Mouse (Mus musculus) midbrain, embryonic 12.5 days (tissue): ENCODE data around the gene Nxnl1. TPM values are rescaled to one million over a fixed set of nuclear protein-coding genes. Genes with fewer than 3 reads are reported as not detected.

Source experiments
- ATAC-seq: fragments of 200-750 bp; cut with Nextera tagmentation; 2 replicates; pipeline ENCODE4 v1.8.0; 2017; ENCODE audit warnings: low read depth, moderate TSS enrichment, moderate library complexity; ENCODE audit not compliant: low FRiP score
- H3K27ac ChIP-seq: fragments of 300-500 bp; sonication (generic); replicated peaks from 2 replicates; pipeline ENCODE4 v1.5.1; 2016; ENCODE audit warnings: mild to moderate bottlenecking
- H3K27me3 ChIP-seq: fragments of 300-500 bp; sonication (generic); 2 replicates; pipeline ENCODE4 v1.6.1; 2016; ENCODE audit warnings: mild to moderate bottlenecking
- H3K36me3 ChIP-seq: fragments of 300-500 bp; sonication (generic); 2 replicates; pipeline ENCODE4 v1.6.1; 2016
- H3K4me1 ChIP-seq: fragments of 300-500 bp; sonication (generic); 2 replicates; pipeline ENCODE4 v1.6.1; 2016
- H3K4me2 ChIP-seq: fragments of 300-500 bp; sonication (generic); replicated peaks from 2 replicates; pipeline ENCODE4 v1.6.1; 2016; ENCODE audit warnings: mild to moderate bottlenecking, moderate library complexity
- H3K4me3 ChIP-seq: fragments of 300-500 bp; sonication (generic); 2 replicates; pipeline ENCODE4 v1.5.1; 2016; ENCODE audit warnings: mild to moderate bottlenecking
- H3K9ac ChIP-seq: fragments of 300-500 bp; sonication (generic); replicated peaks from 2 replicates; pipeline ENCODE4 v1.6.1; 2016; ENCODE audit warnings: mild to moderate bottlenecking, moderate library complexity
- H3K9me3 ChIP-seq: fragments of 300-500 bp; sonication (generic); 2 replicates; pipeline ENCODE4 v1.6.1; 2016; ENCODE audit warnings: mild to moderate bottlenecking
- WGBS: fragments of 180-500 bp; shearing (Covaris S2); methylation state at CpG from one replicate; pipeline ENCODE4 v1.1.7; 2016; 5-methylcytosine and 5-hydroxymethylcytosine counted together
- polyA plus RNA-seq: library from polyadenylated mRNA; unstranded; fragments of >200 nt; fragmentation: Nextera tagmentation; extraction: Ambion mirVana; gene quantifications from 2 replicates; pipeline ENCODE4 v1.2.1, GENCODE M21; 2016

The Nxnl1 gene
- polyA plus RNA-seq, 1 experiment from 2014 or later: not detected

DNA sequence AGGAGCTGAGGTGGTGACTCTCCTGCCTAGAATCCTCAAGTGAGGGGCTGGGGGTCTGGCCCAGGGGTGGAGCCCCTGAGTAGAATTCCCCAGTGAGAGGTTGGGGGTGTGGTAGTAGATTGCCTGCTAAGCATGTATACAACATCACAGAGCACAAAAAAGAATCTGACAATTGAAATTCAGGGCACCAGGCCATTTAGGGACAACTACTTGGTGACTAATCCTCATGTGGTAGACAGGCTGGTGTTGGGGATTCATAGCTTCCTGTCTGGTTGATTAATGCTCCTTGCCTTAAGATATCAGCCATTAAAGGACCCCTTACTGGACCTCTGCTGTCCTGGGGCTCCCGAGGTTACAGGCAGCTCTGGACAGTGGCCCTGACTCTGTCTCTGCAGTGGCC is 12.6 kb upstream of the Nxnl1 start:
- no peak overlapping the region for H3K4me2 ChIP-seq
- H3K36me3 ChIP-seq: peaks cover 12% of the 10 kb centered on the region
- H3K27ac ChIP-seq: no peak overlapping the region
- H3K4me1 ChIP-seq: 0 out of 2 replicates have a peak, but pooled peaks cover 6% of the 10 kb centered on the region
- no peak overlapping the region for H3K4me3 ChIP-seq
- H3K9me3 ChIP-seq: no peaks in the 10 kb centered on the region
- H3K27me3 ChIP-seq: no peaks in the 10 kb centered on the region
- no peak overlapping the region for H3K9ac ChIP-seq
- WGBS: 57% methylated on average over 1 of the region's 1 CpGs
- no peak for ATAC-seq

DNA sequence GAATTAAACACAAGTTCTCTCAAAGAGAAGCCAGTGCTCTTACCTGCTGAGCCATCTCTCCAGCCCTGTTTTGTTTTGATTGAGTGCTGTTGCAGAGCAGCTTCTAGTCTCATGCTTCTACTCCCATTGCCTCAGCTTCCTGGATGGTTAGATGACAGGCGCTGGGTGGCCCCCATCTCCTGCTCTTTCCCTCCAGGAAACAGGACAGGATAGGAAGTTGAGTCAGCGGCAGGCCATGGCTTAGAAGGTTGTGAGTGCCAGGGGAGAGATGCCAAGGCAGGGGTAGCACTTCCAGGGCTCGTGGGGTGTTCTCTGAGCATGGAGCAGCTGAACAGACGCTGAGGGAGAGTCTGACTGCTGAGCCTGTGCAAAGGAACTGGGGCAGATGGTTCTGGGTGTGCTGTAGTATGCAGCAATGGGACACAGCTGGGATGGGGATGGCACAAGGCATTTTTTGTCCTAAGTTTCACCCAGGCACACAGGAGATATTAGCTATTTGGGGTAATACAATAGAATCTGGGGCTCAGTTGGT is 11.5 kb upstream of the Nxnl1 start:
- Histone ChIP-seq H3K9me3 (no peaks in the 10 kb centered on the region), H3K9ac (no peak overlapping the region), H3K4me1 (peaks cover 9% of the 10 kb centered on the region), H3K4me2 (no peak overlapping the region), H3K36me3 (peaks cover 10% of the 10 kb centered on the region), H3K4me3 (no peak overlapping the region), H3K27ac (no peak overlapping the region), H3K27me3 (0 out of 2 replicates have a peak, but pooled peaks cover 2% of the 10 kb centered on the region)
- 75% methylated on average over 4 of the region's 4 CpGs for WGBS
- no peak for ATAC-seq

DNA sequence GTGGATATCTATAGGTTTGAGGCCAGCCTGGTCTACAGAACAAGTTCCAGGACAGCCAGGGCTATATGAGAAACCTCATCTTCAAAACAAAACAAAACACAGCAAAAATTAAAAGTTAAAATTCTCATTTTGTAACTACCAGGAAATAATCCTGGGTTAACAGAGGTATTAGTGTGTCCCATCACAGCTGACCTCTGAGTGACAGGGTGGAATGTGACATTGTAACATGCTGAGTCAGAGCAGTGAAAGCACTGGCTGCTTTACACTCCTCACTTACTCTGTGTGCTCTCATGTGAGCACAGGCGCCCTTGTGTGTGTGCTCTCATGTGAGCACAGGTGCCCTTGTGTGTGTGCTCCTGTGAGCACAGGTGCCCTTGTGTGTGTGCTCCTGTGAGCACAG is 8.6 kb upstream of the Nxnl1 start:
- H3K9me3 ChIP-seq: no peaks in the 10 kb centered on the region
- no peak overlapping the region for H3K4me3 ChIP-seq
- peaks cover 24% of the 10 kb centered on the region for H3K4me1 ChIP-seq
- H3K27ac ChIP-seq: no peak overlapping the region
- ATAC-seq: no peak
- WGBS: 68% methylated on average over 1 of the region's 1 CpGs
- no peaks in the 10 kb centered on the region for H3K36me3 ChIP-seq
- 0 out of 2 replicates have a peak, but pooled peaks cover 4% of the 10 kb centered on the region for H3K27me3 ChIP-seq
- H3K4me2 ChIP-seq: no peak overlapping the region
- H3K9ac ChIP-seq: no peak overlapping the region

DNA sequence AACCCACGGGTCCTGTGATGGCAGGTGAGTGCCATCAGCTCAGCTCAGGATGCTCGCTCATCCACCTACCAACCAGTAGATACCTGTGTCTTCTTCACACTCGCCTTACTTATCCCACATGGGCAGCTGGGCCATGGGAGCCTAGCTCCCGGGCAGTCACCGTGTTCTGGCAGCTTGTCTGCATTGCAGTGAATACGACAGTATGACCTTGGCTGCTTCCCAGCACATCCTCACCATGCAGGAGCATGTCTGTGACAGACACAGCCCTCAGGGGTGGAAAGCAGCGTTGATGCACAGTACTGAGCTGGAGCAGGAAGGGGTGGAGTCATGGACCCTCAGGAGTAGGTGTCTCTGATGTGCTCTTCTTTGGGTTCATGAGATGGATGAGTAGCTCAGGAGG is 8.0 kb upstream of the Nxnl1 start:
- Histone ChIP-seq H3K4me3 (no peak overlapping the region), H3K4me1 (peaks cover 25% of the 10 kb centered on the region), H3K4me2 (no peak overlapping the region), H3K36me3 (no peaks in the 10 kb centered on the region), H3K9me3 (no peaks in the 10 kb centered on the region), H3K27me3 (peaks cover 8% of the 10 kb centered on the region; the same call in 1 of the 2 replicates), H3K9ac (no peak overlapping the region), H3K27ac (no peak overlapping the region)
- 81% methylated on average over 7 of the region's 7 CpGs for WGBS
- ATAC-seq: no peak

DNA sequence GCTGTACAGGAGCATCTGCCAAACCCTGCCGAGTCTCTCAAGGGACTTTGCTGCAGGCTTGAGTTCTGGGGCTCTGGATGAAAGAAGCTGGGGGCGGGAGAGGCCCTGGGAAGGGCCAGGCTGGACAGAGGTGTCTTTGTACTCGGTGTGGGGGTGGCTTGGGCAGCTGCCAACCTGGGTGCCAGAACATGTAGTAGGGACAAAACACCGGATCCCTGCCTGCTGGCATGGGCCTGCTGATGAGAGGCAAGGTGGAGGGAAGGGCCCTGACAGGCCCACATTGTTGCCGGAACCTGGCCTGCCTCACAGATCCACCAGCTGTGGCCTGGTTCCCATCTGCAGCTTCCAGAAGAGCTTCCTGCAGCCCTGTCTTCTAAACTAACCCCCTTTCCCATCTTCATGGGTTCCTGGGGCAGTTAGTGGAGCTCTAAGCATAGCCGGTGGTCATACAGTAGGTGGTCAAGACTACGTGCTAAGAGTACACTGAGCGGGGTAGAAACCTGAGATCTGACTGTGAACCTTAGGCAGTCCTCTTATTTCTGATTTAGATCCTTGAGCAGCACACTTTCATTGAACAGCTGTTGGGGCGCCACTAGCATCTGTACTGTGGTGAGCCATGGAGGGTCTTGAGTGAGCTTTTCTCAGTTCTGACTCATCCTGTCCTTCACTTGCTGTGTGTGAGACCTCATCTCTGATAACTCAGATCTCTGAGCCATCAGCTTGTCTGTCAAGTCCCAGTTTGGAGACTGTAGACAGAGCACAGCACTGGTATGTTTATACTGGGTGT is 6.6 kb upstream of the Nxnl1 start:
- Histone ChIP-seq H3K4me2 (no peak overlapping the region), H3K4me1 (peaks cover 34% of the 10 kb centered on the region), H3K9ac (no peak overlapping the region), H3K36me3 (no peaks in the 10 kb centered on the region), H3K27ac (no peak overlapping the region), H3K27me3 (peaks cover 20% of the 10 kb centered on the region), H3K9me3 (no peaks in the 10 kb centered on the region), H3K4me3 (no peak overlapping the region)
- no peak for ATAC-seq
- WGBS: 84% methylated on average over 9 of the region's 9 CpGs

DNA sequence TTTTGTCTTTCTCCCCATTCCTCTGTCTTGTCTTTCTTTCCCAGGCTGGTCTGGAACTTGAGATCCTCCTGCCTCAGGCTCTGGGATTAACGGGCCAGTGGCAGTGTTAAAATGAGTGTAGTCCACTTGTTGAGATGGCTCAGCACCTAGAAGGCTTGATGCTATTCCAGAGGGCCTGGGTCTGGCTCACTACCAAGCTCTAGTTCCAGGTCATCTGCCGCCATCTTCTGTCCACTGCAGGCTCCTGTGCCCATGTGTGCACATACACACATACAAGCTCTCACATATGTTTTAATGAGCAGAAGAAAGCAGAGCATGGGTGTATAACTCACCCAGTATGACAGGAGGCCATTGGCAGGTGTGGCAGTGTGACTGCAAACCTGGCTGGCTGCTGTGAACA is 5.7 kb upstream of the Nxnl1 start:
- Histone ChIP-seq H3K27me3 (peaks cover 29% of the 10 kb centered on the region), H3K9me3 (no peaks in the 10 kb centered on the region), H3K4me3 (no peak overlapping the region), H3K4me2 (no peak overlapping the region), H3K36me3 (no peaks in the 10 kb centered on the region), H3K9ac (no peak overlapping the region), H3K27ac (no peak overlapping the region), H3K4me1 (peaks cover 34% of the 10 kb centered on the region)
- WGBS: 90% methylated on average over 2 of the region's 2 CpGs
- ATAC-seq: no peak

DNA sequence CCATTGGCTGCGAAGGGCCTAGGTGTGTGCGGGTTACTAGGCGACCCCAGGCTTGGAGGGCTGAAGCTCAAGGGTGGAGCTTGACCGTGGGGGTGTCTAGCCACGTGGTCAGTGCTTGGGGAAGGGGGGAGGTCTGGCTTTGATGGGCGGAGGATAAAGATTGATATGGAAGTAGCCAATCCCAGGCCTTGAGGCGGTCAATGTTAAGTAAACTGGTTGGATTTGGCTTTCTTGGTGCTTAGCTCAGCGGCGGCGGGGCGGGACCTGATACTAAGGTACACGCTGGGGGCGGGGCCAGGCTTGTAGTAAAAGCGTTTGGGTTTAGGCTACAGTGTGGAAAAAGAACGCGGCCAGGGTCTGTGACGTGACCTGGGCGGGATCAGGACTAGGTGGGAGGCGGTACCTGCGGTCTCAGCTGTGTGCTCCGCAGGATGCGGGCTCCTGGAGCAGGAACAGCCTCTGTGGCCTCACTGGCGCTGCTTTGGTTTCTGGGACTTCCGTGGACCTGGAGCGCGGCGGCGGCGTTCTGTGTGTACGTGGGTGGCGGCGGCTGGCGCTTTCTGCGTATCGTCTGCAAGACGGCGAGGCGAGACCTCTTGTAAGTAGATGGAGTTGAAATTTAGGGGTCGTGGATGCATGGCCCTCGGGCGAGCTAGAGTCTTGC is 4.0 kb upstream of the Nxnl1 start:
- Histone ChIP-seq H3K27me3 (peaks cover 41% of the 10 kb centered on the region), H3K9me3 (no peaks in the 10 kb centered on the region), H3K4me1 (peaks cover 34% of the 10 kb centered on the region), H3K36me3 (no peaks in the 10 kb centered on the region), H3K4me3 (peak overlapping the region; percentile 66), H3K9ac (peak overlapping the region; percentile 58), H3K4me2 (peak overlapping the region; percentile 67), H3K27ac (peak overlapping the region; percentile 58; the same call in 1 of the 2 replicates)
- 1% methylated on average over 41 of the region's 41 CpGs for WGBS
- ATAC-seq: peak; percentile 85

DNA sequence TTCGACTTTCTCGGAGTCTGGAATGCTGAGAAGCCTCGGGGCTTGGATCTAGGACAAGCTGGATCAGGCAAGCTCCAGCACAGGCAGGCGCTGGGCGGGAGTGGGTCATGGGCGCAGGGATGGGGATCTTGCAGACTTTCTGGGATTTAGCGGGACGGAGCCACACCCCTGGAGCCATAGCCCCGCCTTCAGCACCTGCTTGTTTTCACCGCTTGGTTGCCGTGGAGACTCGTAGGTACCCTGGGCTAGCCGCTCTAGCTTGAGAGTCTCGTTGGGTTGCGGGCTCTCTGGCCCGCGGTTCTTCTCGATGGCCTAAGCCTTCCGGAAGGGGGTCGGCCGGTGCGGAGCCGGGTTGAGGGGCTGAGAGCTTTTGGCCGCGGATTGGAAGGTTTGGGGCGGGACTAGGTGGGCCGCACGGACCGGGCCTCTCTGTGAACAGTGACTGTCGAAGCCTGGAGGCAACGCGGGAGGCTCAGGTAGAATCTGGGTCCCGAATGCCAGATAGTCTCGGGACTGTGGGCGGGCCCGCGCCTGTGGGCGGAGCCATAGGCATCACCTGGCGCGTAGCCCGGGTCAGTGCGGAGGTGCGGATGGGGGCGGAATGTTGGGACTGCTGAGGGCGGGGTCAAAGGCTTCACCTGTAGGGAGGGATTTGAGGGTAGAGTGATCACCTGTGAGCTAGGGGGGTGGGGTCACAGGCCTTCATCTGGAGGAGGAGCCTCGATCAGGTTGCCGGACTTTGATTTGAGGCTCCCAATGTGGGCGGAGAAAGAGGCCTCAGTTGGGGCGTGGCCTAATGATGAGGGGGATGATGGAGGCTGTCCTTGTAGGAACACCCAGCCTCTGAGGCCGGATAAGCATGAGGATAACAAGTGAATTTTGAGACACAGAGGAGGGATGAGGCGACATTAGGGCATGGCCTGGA is 3.2 kb upstream of the Nxnl1 start:
- peak; percentile 81 for ATAC-seq
- H3K36me3 ChIP-seq: no peaks in the 10 kb centered on the region
- peak overlapping the region; percentile 58 for H3K27ac ChIP-seq
- no peaks in the 10 kb centered on the region for H3K9me3 ChIP-seq
- WGBS: under 1% methylated on average over 51 of the region's 51 CpGs
- peaks cover 42% of the 10 kb centered on the region for H3K27me3 ChIP-seq
- peak overlapping the region; percentile 67 for H3K4me2 ChIP-seq
- H3K4me1 ChIP-seq: peaks cover 34% of the 10 kb centered on the region
- H3K4me3 ChIP-seq: peak overlapping the region; percentile 66
- H3K9ac ChIP-seq: peak overlapping the region; percentile 58

DNA sequence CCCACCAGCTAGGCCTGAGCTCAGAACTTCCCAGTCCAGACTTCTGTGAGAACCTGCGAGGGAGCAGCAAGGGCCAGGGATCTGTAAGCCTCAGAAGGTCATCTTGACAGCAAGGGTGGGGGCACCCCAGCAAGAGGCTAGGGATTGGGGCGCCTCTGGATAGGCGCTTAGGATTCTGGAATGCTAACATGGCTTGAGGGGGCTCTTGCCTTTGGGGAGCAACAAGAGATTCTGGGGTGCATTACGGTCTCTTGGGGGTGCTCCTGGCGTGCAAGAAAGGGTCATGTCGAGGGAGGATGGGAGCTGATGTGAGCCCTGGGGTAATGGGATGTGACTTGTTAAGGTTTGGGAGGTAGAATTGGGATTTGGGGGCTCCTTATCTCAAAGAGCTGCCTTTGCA is 2.5 kb upstream of the Nxnl1 start:
- Histone ChIP-seq H3K4me1 (peaks cover 34% of the 10 kb centered on the region), H3K4me3 (peak overlapping the region; percentile 66), H3K27ac (peak overlapping the region; percentile 58), H3K36me3 (no peaks in the 10 kb centered on the region), H3K9ac (no peak overlapping the region; the same call in 1 of the 2 replicates), H3K4me2 (peak overlapping the region; percentile 67), H3K9me3 (peaks cover 5% of the 10 kb centered on the region), H3K27me3 (peaks cover 44% of the 10 kb centered on the region)
- WGBS: 20% methylated on average over 6 of the region's 6 CpGs
- ATAC-seq: no peak

DNA sequence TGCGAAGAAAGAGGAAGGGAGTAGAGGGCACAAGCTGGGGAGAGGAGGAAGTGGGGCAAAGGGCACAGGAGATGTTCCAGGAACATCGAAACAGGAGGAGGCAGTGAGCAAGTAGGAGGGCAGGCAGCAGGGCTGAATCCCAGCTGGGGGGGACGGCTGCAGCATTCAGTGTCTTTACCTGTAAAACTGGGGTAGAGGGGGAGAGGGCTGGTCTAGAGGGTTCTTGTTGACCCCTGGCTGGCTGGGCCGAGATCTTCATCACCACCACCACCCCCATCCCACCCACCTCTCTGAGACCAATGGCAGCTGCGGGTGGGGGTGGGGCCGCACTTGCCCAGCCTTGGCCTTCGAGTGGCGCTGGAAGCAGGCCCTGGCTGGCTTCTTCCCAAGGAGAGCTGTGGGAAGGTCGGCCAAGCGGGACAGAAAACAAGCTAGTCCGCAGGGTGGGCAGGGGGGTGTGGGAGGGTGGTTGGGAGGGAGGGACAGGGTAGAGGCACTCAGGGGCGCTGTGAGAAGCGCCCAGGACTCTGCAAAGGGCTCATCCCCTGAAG is 2.1 kb upstream of the Nxnl1 start, which contains the start of gene Slc27a1:
Slc27a1 (plus strand) TSS at position 496 of the 551 bp plus-strand sequence.
- H3K27ac ChIP-seq: peak within 1 kb of the TSS; percentile 58

DNA sequence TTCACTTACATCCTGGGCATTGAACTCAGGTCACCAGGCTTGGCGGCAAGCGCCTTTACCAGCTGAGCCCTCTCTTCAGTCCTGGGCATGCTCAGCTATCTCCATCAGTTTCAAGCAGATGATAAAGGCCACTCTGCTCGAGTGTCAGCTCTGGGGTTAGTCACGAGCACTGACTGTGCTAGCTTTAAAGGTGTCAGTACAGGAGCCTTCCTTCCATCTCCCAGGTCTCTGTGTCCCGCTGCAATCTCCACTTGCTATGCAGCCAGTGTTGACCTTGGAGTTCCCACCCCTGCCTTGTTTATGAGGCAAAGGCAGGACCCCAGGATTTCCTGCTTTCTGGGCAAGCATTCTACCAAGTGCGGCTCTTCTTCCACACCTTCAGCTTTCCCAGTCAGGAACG is 1.2 kb upstream of the Nxnl1 start:
- Histone ChIP-seq H3K27ac (no peak overlapping the region), H3K9me3 (peaks cover 6% of the 10 kb centered on the region), H3K4me2 (no peak overlapping the region), H3K9ac (no peak overlapping the region), H3K4me3 (no peak overlapping the region), H3K27me3 (peaks cover 51% of the 10 kb centered on the region), H3K36me3 (no peaks in the 10 kb centered on the region), H3K4me1 (peaks cover 35% of the 10 kb centered on the region)
- ATAC-seq: no peak
- 74% methylated on average over 7 of the region's 7 CpGs for WGBS

More for the DNA sequence above, 2.1 kb upstream of the Nxnl1 start, which contains the start of gene Slc27a1:
- Histone ChIP-seq H3K4me1 (peaks cover 34% of the 10 kb centered on the region), H3K4me3 (peak within 1 kb of the TSS; percentile 66), H3K27me3 (peaks cover 46% of the 10 kb centered on the region), H3K4me2 (peak within 1 kb of the TSS; percentile 67), H3K9ac (peak within 1 kb of the TSS; percentile 53), H3K9me3 (peaks cover 6% of the 10 kb centered on the region), H3K36me3 (no peaks in the 10 kb centered on the region)
- no peak for ATAC-seq
- 14% methylated on average over 13 of the region's 13 CpGs for WGBS
